Mouse (Mus musculus) cerebellum, adult 8-10 months (tissue): ENCODE data around the gene Gm42669.

ENCODE experiments used
- DNase-seq: peaks from one replicate; pipeline ENCODE4 v3.0.0; 2022

Gm42669 gene

GRCm38 (mm10) chr5:107507321-107507720 lies at the start of gene Gm42669:
Gene Gm42669, plus strand, starts transcription at chr5:107507621.
- no peak for DNase-seq

GRCm38 (mm10) chr5:107462147-107463076 lies 45.0 kb upstream of the Gm42669 start:
- no peak for DNase-seq

- DNase-seq, result no peak
Observed at GRCm38 (mm10) chr5:107466501-107466900, 40.9 kb upstream of the Gm42669 start.

- no peak for DNase-seq
Observed at GRCm38 (mm10) chr5:107467098-107467497, 40.3 kb upstream of the Gm42669 start.

GRCm38 (mm10) chr5:107470600-107471329 lies 36.7 kb upstream of the Gm42669 start:
- DNase-seq, result no peak

- DNase-seq, result no peak
Observed at GRCm38 (mm10) chr5:107480194-107480593, 27.2 kb upstream of the Gm42669 start.

- DNase-seq, result no peak
Observed at GRCm38 (mm10) chr5:107488996-107489395, 18.4 kb upstream of the Gm42669 start.

- no peak for DNase-seq
Observed at GRCm38 (mm10) chr5:107491036-107491435, 16.4 kb upstream of the Gm42669 start.

GRCm38 (mm10) chr5:107492471-107492870 lies 14.9 kb upstream of the Gm42669 start:
- no peak for DNase-seq

- no peak for DNase-seq
Observed at GRCm38 (mm10) chr5:107494759-107495158, 12.7 kb upstream of the Gm42669 start.

GRCm38 (mm10) chr5:107496047-107496446 lies 11.4 kb upstream of the Gm42669 start:
- DNase-seq, result peak; percentile 80

GRCm38 (mm10) chr5:107497519-107498501 lies 9.6 kb upstream of the Gm42669 start:
- peak; percentile 55 for DNase-seq

GRCm38 (mm10) chr5:107498806-107499310 lies 8.6 kb upstream of the Gm42669 start:
- peak; percentile 44 for DNase-seq

- DNase-seq, result peak; percentile 65
Observed at GRCm38 (mm10) chr5:107499891-107500535, 7.4 kb upstream of the Gm42669 start.

- no peak for DNase-seq
Observed at GRCm38 (mm10) chr5:107500741-107501140, 6.7 kb upstream of the Gm42669 start.

GRCm38 (mm10) chr5:107510503-107510902 lies 3.1 kb downstream of the Gm42669 start:
- DNase-seq, result no peak

GRCm38 (mm10) chr5:107511326-107511725 lies 3.9 kb downstream of the Gm42669 start:
- no peak for DNase-seq

- DNase-seq, result peak; percentile 58
Observed at GRCm38 (mm10) chr5:107513583-107513982, 6.2 kb downstream of the Gm42669 start.

GRCm38 (mm10) chr5:107515453-107515852 lies 8.0 kb downstream of the Gm42669 start:
- DNase-seq, result no peak

GRCm38 (mm10) chr5:107516087-107516486 lies 8.7 kb downstream of the Gm42669 start:
- no peak for DNase-seq

GRCm38 (mm10) chr5:107518602-107519001 lies 11.2 kb downstream of the Gm42669 start:
- DNase-seq, result no peak

- DNase-seq, result no peak
Observed at GRCm38 (mm10) chr5:107521386-107521785, 14.0 kb downstream of the Gm42669 start.
